In genomic region chr14:18241786-18242185, GRCm38 (mm10) we compare ENCODE assay signal across 21 mouse cellular contexts.
"Had no signal": no experiment of that assay in that cellular context is flagged by ENCODE, and none has a peak within 500 bp of the region (broad histone marks: within the 10 kb centered on the region; RNA-seq: fewer than 3 reads in every experiment).

No protein-coding gene starts in this region.

- ATAC-seq: liver, postnatal 0 days; lung, postnatal 0 days; midbrain, embryonic 13.5 days; midbrain, embryonic 16.5 days had no signal

- H3K9ac ChIP-seq: liver, embryonic 13.5 days; liver, embryonic 15.5 days; liver, postnatal 0 days; lung, embryonic 15.5 days; midbrain, embryonic 13.5 days; neural tube, embryonic 13.5 days; stomach, embryonic 15.5 days had no signal

- H3K27me3 ChIP-seq: liver, embryonic 13.5 days; liver, embryonic 15.5 days; lung, embryonic 15.5 days; midbrain, embryonic 13.5 days; neural tube, embryonic 13.5 days; stomach, embryonic 15.5 days had no signal

- H3K36me3 ChIP-seq: liver, embryonic 13.5 days; liver, embryonic 15.5 days; lung, embryonic 15.5 days; midbrain, embryonic 13.5 days; neural tube, embryonic 13.5 days; stomach, embryonic 15.5 days had no signal

- H3K4me2 ChIP-seq: liver, embryonic 11.5 days; liver, embryonic 13.5 days; liver, embryonic 15.5 days; lung, embryonic 15.5 days; midbrain, embryonic 11.5 days; midbrain, embryonic 13.5 days; neural tube, embryonic 13.5 days; stomach, embryonic 15.5 days had no signal

- DNase-seq: liver; liver, embryonic 13.5 days; liver, postnatal 0 days; lung, adult 2 months; lung, postnatal 14 days; lung, postnatal 36 days; right cerebral cortex, postnatal 14 days; right cerebral cortex, postnatal 4 days; spleen, adult 18-20 months had no signal

- H3K9me3 ChIP-seq: liver, embryonic 13.5 days; liver, embryonic 15.5 days; lung, embryonic 15.5 days; megakaryocyte, embryonic 14.5 days; midbrain, embryonic 13.5 days; neural tube, embryonic 13.5 days; stomach, embryonic 15.5 days had no signal

- H3K27ac ChIP-seq: liver, embryonic 13.5 days; liver, embryonic 15.5 days; lung, embryonic 15.5 days; macrophage; midbrain, embryonic 13.5 days; neural tube, embryonic 13.5 days; stomach, embryonic 15.5 days; stomach, postnatal 0 days had no signal

- H3K4me1 ChIP-seq: lung, embryonic 15.5 days had no signal

- H3K4me3 ChIP-seq: liver, embryonic 13.5 days; liver, embryonic 15.5 days; lung, embryonic 15.5 days; megakaryocyte, embryonic 14.5 days; midbrain, embryonic 13.5 days; neural tube, embryonic 13.5 days; stomach, embryonic 15.5 days had no signal
